Mouse (Mus musculus) stomach, embryonic 15.5 days (tissue): ENCODE data around the gene Usp36. TPM values are rescaled to one million over a fixed set of nuclear protein-coding genes. Genes with fewer than 3 reads are reported as not detected.

Experiments used
- ATAC-seq: fragments of 200-750 bp; cut with Nextera tagmentation; 2 replicates; pipeline ENCODE4 v1.8.0; 2017; ENCODE audit warnings: low read depth, moderate number of reproducible peaks, moderate TSS enrichment; ENCODE audit not compliant: insufficient read depth, low FRiP score
- H3K27ac ChIP-seq: fragments of 300-500 bp; sonication (generic); 2 replicates; pipeline ENCODE4 v1.5.1; 2015; ENCODE audit warnings: mild to moderate bottlenecking, inconsistent platforms
- H3K27me3 ChIP-seq: fragments of 300-500 bp; sonication (generic); replicated peaks from 2 replicates; pipeline ENCODE4 v1.6.1; 2015; ENCODE audit warnings: inconsistent platforms
- H3K36me3 ChIP-seq: fragments of 300-500 bp; sonication (generic); 2 replicates; pipeline ENCODE4 v1.6.1; 2015; ENCODE audit warnings: inconsistent platforms
- H3K4me1 ChIP-seq: fragments of 300-500 bp; sonication (generic); 2 replicates; pipeline ENCODE4 v1.6.1; 2015; ENCODE audit warnings: inconsistent platforms
- H3K4me2 ChIP-seq: fragments of 300-500 bp; sonication (generic); 2 replicates; pipeline ENCODE4 v1.6.1; 2015; ENCODE audit warnings: mild to moderate bottlenecking, inconsistent platforms
- H3K4me3 ChIP-seq: fragments of 300-500 bp; sonication (generic); replicated peaks from 2 replicates; pipeline ENCODE4 v1.5.1; 2015; ENCODE audit warnings: inconsistent platforms
- H3K9ac ChIP-seq: fragments of 300-500 bp; sonication (generic); 2 replicates; pipeline ENCODE4 v1.6.1; 2015; ENCODE audit warnings: inconsistent platforms
- H3K9me3 ChIP-seq: fragments of 300-500 bp; sonication (generic); 2 replicates; pipeline ENCODE4 v1.6.1; 2016; ENCODE audit warnings: inconsistent platforms
- WGBS: fragments of 180-500 bp; shearing (Covaris S2); methylation state at CpG from one replicate; pipeline ENCODE4 v1.1.7; 2015; 5-methylcytosine and 5-hydroxymethylcytosine counted together
- polyA plus RNA-seq: library from polyadenylated mRNA; unstranded; fragments of >200 nt; fragmentation: Nextera tagmentation; extraction: Ambion mirVana; gene quantifications from 2 replicates; pipeline ENCODE4 v1.2.1, GENCODE M21; 2015

The Usp36 gene
- polyA plus RNA-seq, 1 experiment from 2014 or later: 20.3 TPM

GRCm38 (mm10) chr11:118266044-118266665, 23.9 kb downstream of the Usp36 start:
- ATAC-seq: no peak
- no peak overlapping the region for H3K9ac ChIP-seq
- no peak overlapping the region for H3K4me2 ChIP-seq
- no peaks in the 10 kb centered on the region for H3K9me3 ChIP-seq
- peaks cover 83% of the 10 kb centered on the region for H3K36me3 ChIP-seq
- WGBS: 88% methylated on average over 10 of the region's 10 CpGs
- no peak overlapping the region for H3K27ac ChIP-seq
- no peak overlapping the region for H3K4me3 ChIP-seq
- no peaks in the 10 kb centered on the region for H3K4me1 ChIP-seq
- H3K27me3 ChIP-seq: no peaks in the 10 kb centered on the region

GRCm38 (mm10) chr11:118265621-118266020, 24.4 kb downstream of the Usp36 start:
- no peak overlapping the region for H3K4me3 ChIP-seq
- peaks cover 85% of the 10 kb centered on the region for H3K36me3 ChIP-seq
- no peak overlapping the region for H3K9ac ChIP-seq
- H3K9me3 ChIP-seq: no peaks in the 10 kb centered on the region
- no peak for ATAC-seq
- WGBS: 87% methylated on average over 11 of the region's 11 CpGs
- H3K4me2 ChIP-seq: no peak overlapping the region
- no peaks in the 10 kb centered on the region for H3K27me3 ChIP-seq
- no peaks in the 10 kb centered on the region for H3K4me1 ChIP-seq
- H3K27ac ChIP-seq: no peak overlapping the region

DNA sequence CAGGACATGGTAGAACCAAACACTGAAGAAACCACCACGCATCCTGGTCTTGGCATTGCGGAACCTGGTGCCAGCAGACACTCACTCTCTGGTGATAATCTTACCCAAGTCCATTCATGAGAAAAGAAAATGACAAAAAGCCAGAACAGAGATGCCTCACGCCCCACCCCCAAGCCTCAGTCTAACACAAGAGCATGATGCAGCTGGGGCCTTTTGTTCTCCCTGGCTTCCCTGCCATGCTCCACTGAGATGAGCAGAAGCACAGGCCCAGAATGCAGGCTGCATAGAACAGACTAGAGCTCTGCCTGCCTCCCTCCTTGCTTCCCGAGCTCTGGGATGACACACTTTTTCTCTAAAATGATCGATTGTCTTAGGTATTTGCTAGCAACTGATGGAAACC, 26.9 kb downstream of the Usp36 start:
- Histone ChIP-seq H3K9me3 (no peaks in the 10 kb centered on the region), H3K9ac (no peak overlapping the region), H3K27me3 (no peaks in the 10 kb centered on the region), H3K36me3 (peaks cover 89% of the 10 kb centered on the region), H3K27ac (no peak overlapping the region), H3K4me2 (no peak overlapping the region), H3K4me3 (no peak overlapping the region), H3K4me1 (no peaks in the 10 kb centered on the region)
- no peak for ATAC-seq
- 92% methylated on average over 5 of the region's 5 CpGs for WGBS

- H3K4me2 ChIP-seq: no peak overlapping the region
- H3K27ac ChIP-seq: no peak overlapping the region
- H3K4me1 ChIP-seq: no peaks in the 10 kb centered on the region
- H3K36me3 ChIP-seq: peaks cover 75% of the 10 kb centered on the region
- no peak overlapping the region for H3K4me3 ChIP-seq
- H3K9ac ChIP-seq: no peak overlapping the region
- no peaks in the 10 kb centered on the region for H3K27me3 ChIP-seq
- 85% methylated on average over 8 of the region's 8 CpGs for WGBS
- ATAC-seq: no peak
- no peaks in the 10 kb centered on the region for H3K9me3 ChIP-seq
Observed at GRCm38 (mm10) chr11:118260081-118260480, 30.0 kb downstream of the Usp36 start.

GRCm38 (mm10) chr11:118259580-118259979, 30.5 kb downstream of the Usp36 start:
- no peak overlapping the region for H3K9ac ChIP-seq
- H3K27ac ChIP-seq: no peak overlapping the region
- no peak overlapping the region for H3K4me2 ChIP-seq
- ATAC-seq: no peak
- peaks cover 3% of the 10 kb centered on the region for H3K4me1 ChIP-seq
- peaks cover 70% of the 10 kb centered on the region for H3K36me3 ChIP-seq
- no peaks in the 10 kb centered on the region for H3K9me3 ChIP-seq
- no peaks in the 10 kb centered on the region for H3K27me3 ChIP-seq
- H3K4me3 ChIP-seq: no peak overlapping the region
- 93% methylated on average over 8 of the region's 8 CpGs for WGBS

GRCm38 (mm10) chr11:118256371-118256770, 33.7 kb downstream of the Usp36 start:
- Histone ChIP-seq H3K4me2 (no peak overlapping the region), H3K4me3 (no peak overlapping the region), H3K36me3 (peaks cover 38% of the 10 kb centered on the region), H3K9me3 (no peaks in the 10 kb centered on the region), H3K27me3 (no peaks in the 10 kb centered on the region), H3K27ac (no peak overlapping the region), H3K4me1 (peaks cover 17% of the 10 kb centered on the region), H3K9ac (no peak overlapping the region)
- WGBS: 83% methylated on average over 7 of the region's 7 CpGs
- no peak for ATAC-seq

GRCm38 (mm10) chr11:118254159-118254951, 35.7 kb downstream of the Usp36 start:
- H3K27ac ChIP-seq: peak overlapping the region; percentile 90
- 0 out of 2 replicates have a peak, but pooled peaks have one; percentile 41 for ATAC-seq
- H3K4me3 ChIP-seq: no peak overlapping the region
- no peaks in the 10 kb centered on the region for H3K27me3 ChIP-seq
- peaks cover 19% of the 10 kb centered on the region for H3K36me3 ChIP-seq
- 29% methylated on average over 15 of the region's 15 CpGs for WGBS
- peak overlapping the region; percentile 11 for H3K4me2 ChIP-seq
- peaks cover 17% of the 10 kb centered on the region for H3K4me1 ChIP-seq
- H3K9ac ChIP-seq: no peak overlapping the region
- no peaks in the 10 kb centered on the region for H3K9me3 ChIP-seq

DNA sequence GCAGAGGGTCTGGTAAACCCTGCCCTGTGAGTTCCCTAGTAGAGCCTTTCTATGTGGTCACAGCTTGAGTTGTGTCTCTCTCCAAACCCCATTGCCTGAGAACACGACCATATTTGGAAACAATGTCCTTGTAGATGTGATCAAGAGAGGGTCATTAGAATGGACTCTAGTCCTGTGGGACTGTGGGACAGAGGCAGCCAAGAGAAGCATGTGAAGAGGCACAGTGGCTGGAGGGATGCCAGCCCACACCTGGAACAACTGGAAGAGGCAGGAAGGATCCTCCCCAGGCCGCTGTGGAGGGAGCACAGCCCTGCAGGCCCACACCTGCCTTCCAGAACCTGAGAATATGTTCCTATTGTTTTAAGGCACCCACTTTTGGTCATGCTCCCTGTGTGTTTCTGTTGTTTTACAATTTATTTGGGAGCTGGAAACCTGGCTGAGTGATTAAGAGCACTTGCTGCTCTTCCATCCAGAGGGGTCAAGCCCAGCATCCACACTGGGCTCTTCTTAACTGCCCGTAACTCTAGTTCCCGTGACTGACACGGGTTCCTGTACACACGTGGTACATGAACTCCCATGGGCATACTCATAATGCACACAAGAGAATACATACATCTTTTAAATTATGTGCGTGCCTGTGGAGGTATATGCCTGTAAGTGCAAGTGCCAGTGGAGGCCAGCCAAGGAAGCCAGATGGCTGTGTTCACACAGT, 36.4 kb downstream of the Usp36 start:
- Histone ChIP-seq H3K27me3 (no peaks in the 10 kb centered on the region), H3K27ac (peak overlapping the region; percentile 90), H3K36me3 (peaks cover 14% of the 10 kb centered on the region; the same call in 1 of the 2 replicates), H3K4me1 (peaks cover 22% of the 10 kb centered on the region), H3K9me3 (no peaks in the 10 kb centered on the region), H3K4me3 (no peak overlapping the region), H3K9ac (no peak overlapping the region), H3K4me2 (peak overlapping the region; percentile 11; the same call in 1 of the 2 replicates)
- ATAC-seq: no peak
- 78% methylated on average over 7 of the region's 7 CpGs for WGBS

DNA sequence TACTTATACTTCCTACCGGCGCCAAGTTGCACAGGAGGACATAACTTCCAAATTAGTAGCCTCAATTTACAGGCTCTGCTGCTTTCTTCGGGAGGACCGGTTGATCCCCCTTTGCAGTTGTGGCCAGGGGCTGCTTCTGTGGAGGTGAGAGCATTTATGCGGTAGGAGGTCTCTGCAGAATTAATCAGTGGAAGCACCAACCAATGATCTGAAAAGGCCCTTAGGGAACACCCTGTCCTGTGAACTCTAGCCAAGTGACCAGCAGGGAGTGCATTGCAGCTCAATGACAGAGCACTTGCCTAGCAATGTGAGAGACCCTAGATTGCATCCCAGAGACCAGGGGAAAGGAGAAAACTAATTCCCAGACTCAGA, 41.0 kb downstream of the Usp36 start:
- Histone ChIP-seq H3K9ac (no peak overlapping the region; the same call in 1 of the 2 replicates), H3K4me2 (peak overlapping the region; percentile 60), H3K4me3 (peak overlapping the region; percentile 74), H3K36me3 (no peaks in the 10 kb centered on the region), H3K27me3 (no peaks in the 10 kb centered on the region), H3K27ac (peak overlapping the region; percentile 86), H3K9me3 (no peaks in the 10 kb centered on the region), H3K4me1 (peaks cover 26% of the 10 kb centered on the region)
- WGBS: under 1% methylated on average over 5 of the region's 5 CpGs
- ATAC-seq: no peak

DNA sequence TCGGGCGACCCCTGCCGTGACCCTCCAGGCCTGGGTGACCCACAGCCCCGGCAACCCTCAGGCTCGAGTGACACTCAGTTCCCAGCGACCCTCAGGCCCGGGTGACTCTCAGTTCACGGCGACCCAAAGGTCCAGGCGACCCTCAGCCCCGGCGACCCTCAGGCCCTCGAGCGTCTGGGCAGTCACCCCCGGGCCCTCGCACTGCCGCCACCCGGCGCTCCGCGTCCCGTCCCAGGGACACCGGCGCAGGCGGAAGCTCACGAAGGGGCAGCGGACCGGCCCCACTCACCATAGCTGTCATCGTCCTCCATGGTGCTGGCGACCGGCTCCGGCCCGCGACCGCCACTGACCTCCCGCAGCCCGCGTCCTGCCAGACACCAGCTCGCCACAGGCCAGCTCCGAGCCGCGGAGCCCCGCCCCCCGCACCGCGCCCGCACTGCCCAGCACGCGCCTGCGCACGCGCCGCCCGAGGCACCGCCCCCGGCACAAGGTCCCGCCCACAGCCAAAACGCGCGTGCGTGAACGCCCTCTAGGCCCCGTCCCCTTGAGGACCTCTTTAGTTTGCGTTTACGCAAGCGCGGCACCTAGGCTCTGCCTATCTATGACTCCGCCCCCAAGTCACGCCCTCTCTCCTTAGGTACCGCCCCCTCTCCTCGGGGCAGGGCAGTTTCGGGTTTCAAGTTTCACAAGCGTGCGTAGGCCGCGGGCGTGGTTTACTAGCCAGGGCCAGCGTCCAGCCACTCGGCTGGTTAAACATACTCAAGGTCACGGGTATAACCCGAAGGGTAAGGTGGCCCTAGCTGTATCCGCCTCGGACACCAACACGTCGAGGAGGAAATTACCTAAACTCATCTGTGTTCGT, 41.7 kb downstream of the Usp36 start, which contains the start of gene Cyth1:
TSS of gene Cyth1 (minus strand) at position 443 of the 862 bp plus-strand sequence.
- H3K9ac ChIP-seq: peak within 1 kb of the TSS; percentile 90
- H3K36me3 ChIP-seq: no peaks in the 10 kb centered on the region
- peak within 1 kb of the TSS; percentile 86 for H3K27ac ChIP-seq
- H3K27me3 ChIP-seq: no peaks in the 10 kb centered on the region
- peak; percentile 95 for ATAC-seq
- H3K4me3 ChIP-seq: peak within 1 kb of the TSS; percentile 74
- under 1% methylated on average over 86 of the region's 86 CpGs for WGBS
- peaks cover 20% of the 10 kb centered on the region for H3K4me1 ChIP-seq
- no peaks in the 10 kb centered on the region for H3K9me3 ChIP-seq
- H3K4me2 ChIP-seq: peak within 1 kb of the TSS; percentile 87

DNA sequence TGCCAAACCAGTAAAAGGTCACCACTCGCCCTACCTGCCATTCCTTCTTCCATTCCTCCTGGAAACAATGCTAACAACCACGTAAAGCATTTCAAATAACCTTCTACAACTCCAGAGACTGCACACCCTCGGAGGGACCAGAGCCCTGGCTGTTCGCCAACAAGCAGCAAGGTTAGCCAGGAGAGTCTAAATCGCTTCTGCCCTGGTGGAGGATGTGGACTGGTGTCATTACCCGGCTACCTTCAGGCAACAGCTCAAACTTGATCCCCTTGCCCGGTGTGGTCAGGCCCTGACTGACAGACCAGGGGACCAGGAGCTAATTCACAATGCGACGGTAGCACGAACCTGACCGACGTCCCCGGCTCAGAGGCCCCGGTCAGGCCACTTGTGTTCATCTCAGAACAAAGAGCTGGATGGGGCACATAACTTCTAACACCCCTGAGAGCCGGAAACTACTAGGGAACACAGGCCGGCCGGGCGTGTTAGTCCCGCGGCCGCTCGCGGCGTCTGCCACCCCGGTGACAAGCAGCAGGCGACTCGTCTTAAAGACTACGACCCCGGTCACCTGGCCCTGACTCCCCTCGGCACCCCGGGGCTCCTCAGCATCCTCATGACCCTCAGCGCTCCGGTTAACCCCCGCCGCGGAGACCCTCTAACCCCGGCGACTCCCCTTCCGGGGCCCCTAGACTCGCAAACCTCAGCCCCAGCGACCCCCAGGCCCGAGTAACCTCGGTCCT, 42.5 kb downstream of the Usp36 start:
- peak overlapping the region; percentile 87 for H3K4me2 ChIP-seq
- H3K4me1 ChIP-seq: peaks cover 18% of the 10 kb centered on the region
- no peaks in the 10 kb centered on the region for H3K9me3 ChIP-seq
- H3K27ac ChIP-seq: peak overlapping the region; percentile 67
- no peaks in the 10 kb centered on the region for H3K36me3 ChIP-seq
- 2% methylated on average over 43 of the region's 43 CpGs for WGBS
- peak overlapping the region; percentile 90 for H3K9ac ChIP-seq
- ATAC-seq: no peak
- no peaks in the 10 kb centered on the region for H3K27me3 ChIP-seq
- H3K4me3 ChIP-seq: peak overlapping the region; percentile 74
